Mouse (Mus musculus) bone marrow, adult 2 months (tissue): ENCODE measurements around the gene Pip4k2a.

Source experiments
- CTCF ChIP-seq: fragments of 200-500 bp; IDR thresholded peaks from 2 replicates; pipeline ENCODE4 v1.5.1; 2011; ENCODE audit warnings: low read length, control low read depth; ENCODE audit not compliant: control insufficient read depth, insufficient read depth
- POLR2A ChIP-seq: fragments of 200-500 bp; IDR thresholded peaks from 2 replicates; pipeline ENCODE4 v1.6.1; 2011; ENCODE audit warnings: low read depth, mild to moderate bottlenecking, control low read depth, low read length, borderline replicate concordance; ENCODE audit not compliant: control insufficient read depth

DNA sequence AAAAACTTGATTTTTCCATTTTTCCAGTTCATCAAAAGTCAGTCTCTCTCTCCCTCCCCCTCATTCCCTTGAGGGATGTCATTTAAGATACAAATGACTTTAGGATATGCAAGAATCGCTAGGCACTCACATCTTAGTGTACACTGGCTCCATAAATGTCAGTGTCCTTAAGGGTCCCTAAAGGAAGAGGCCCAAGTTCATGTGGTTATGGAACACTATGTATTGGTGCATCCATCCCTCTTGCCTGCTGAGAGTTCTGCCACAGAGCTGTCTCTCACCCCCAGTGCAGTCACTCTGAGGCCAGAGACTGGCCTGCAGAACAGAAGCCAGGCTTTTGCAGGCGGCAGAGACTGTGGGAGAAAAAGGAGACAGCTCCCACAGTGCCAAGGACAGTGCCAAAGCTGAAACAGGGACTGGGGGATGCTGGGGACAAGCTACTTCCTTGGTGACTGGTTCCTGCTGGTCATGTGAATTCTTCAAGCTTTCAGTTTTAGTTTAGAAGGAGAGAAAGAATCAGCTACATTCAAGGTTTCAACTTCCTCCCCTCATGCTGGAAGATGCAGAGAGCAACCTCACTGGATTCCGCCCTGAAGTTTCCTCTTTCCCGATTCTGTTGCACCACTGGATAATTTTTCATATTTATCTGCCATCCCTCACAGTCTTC, 40.1 kb upstream of the Pip4k2a start:
- TF ChIP-seq CTCF (no peak), POLR2A (no peak)
